ENCODE assay signal across 16 mouse cellular contexts in the genomic region with DNA sequence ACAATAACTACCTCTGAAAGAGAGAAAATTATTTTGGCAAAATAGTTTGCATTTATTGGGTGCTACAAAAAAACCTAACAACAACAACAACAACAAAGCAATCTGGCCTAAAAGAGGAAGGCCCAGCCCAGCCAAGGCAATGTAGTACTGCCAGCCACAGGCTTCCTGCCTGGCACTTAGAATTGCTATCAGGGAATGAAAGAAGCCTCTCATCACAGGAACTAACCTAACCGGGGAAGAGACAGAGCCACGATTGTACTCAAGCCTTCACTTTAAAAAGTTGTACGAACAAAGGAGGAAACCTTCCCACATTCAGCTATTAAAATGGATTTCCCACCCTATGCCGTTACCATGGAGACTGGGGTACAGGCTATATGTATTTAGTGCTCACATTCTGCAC. TPM values are rescaled to one million over a fixed set of nuclear protein-coding genes. Genes with fewer than 3 reads are reported as not detected.
DNase-seq lines count a peak whose midpoint lies in the region; ATAC-seq and TF ChIP-seq lines count a peak whose summit lies in the region.
"Had no signal": no experiment of that assay in that cellular context is flagged by ENCODE, and none has a peak within 500 bp of the region (broad histone marks: within the 10 kb centered on the region; RNA-seq: fewer than 3 reads in every experiment).

No protein-coding gene starts in this region.

- H3K27me3 ChIP-seq in forebrain, postnatal 0 days (ENCODE audit: insufficient read depth, low read length): no peaks in the 10 kb centered on the region
- no peaks in the 10 kb centered on the region for H3K27me3 ChIP-seq in forebrain, embryonic 15.5 days
- H3K27me3 ChIP-seq in midbrain, embryonic 14.5 days (ENCODE audit: control insufficient read depth, insufficient read depth, low read length): no peaks in the 10 kb centered on the region
- 0 out of 2 replicates have a peak, but pooled peaks cover 4% of the 10 kb centered on the region for H3K27me3 ChIP-seq in midbrain, embryonic 13.5 days
- H3K27me3 ChIP-seq: Patski had no signal

- H3K4me2 ChIP-seq in forebrain, postnatal 0 days (ENCODE audit: low read depth): no peak overlapping the region
- H3K4me2 ChIP-seq in forebrain, embryonic 15.5 days (replicated peaks): no peak overlapping the region
- H3K4me2 ChIP-seq in midbrain, embryonic 14.5 days (ENCODE audit: low read length): no peak overlapping the region
- no peak overlapping the region for H3K4me2 ChIP-seq in midbrain, embryonic 13.5 days (replicated peaks)
- H3K4me2 ChIP-seq: hindbrain, embryonic 14.5 days had no signal

- no peak for TF ChIP-seq CTCF in forebrain, postnatal 0 days (IDR thresholded peaks at IDR 0.05; ENCODE audit: low read depth)
- no peak for TF ChIP-seq CTCF in bone marrow macrophage, adult 2 months (IDR thresholded peaks at IDR 0.05; ENCODE audit: low read depth, low read length)

- H3K4me1 ChIP-seq in forebrain, postnatal 0 days (ENCODE audit: insufficient read depth): no peaks in the 10 kb centered on the region
- H3K4me1 ChIP-seq in forebrain, embryonic 15.5 days: no peaks in the 10 kb centered on the region
- no peaks in the 10 kb centered on the region for H3K4me1 ChIP-seq in midbrain, embryonic 14.5 days (ENCODE audit: control insufficient read depth, insufficient read depth, low read length)
- H3K4me1 ChIP-seq in midbrain, embryonic 13.5 days (replicated peaks): no peaks in the 10 kb centered on the region
- H3K4me1 ChIP-seq in bone marrow macrophage, adult 2 months (ENCODE audit: control insufficient read depth, insufficient read depth, low read length): peaks cover 8% of the 10 kb centered on the region

- TF ChIP-seq POLR2A in bone marrow macrophage, adult 2 months (IDR thresholded peaks at IDR 0.05; ENCODE audit: borderline replicate concordance, low read depth, low read length): no peak

- WGBS in forebrain, postnatal 0 days: 39% methylated on average over 4 of the region's 4 CpGs
- WGBS in forebrain, embryonic 15.5 days: 43% methylated on average over 4 of the region's 4 CpGs
- 53% methylated on average over 4 of the region's 4 CpGs for WGBS in midbrain, embryonic 14.5 days
- 51% methylated on average over 4 of the region's 4 CpGs for WGBS in midbrain, embryonic 13.5 days

- no peak for ATAC-seq in forebrain, postnatal 0 days
- no peak for ATAC-seq in forebrain, embryonic 15.5 days (replicated peaks)
- ATAC-seq in midbrain, embryonic 14.5 days (ENCODE audit: low FRiP score, low TSS enrichment): no peak
- no peak for ATAC-seq in midbrain, embryonic 13.5 days
- ATAC-seq in megakaryocyte, adult 5-6 weeks (ENCODE audit: poor library complexity, severe bottlenecking): peak; percentile 79
- ATAC-seq: intestine, postnatal 0 days; Patski had no signal

- H3K27ac ChIP-seq in forebrain, postnatal 0 days (ENCODE audit: low read depth, low read length): no peak overlapping the region
- H3K27ac ChIP-seq in forebrain, embryonic 15.5 days (replicated peaks): no peak overlapping the region
- no peak overlapping the region for H3K27ac ChIP-seq in midbrain, embryonic 14.5 days (replicated peaks; ENCODE audit: low read depth, low read length)
- H3K27ac ChIP-seq in midbrain, embryonic 13.5 days: no peak overlapping the region
- H3K27ac ChIP-seq in bone marrow macrophage, adult 2 months (ENCODE audit: insufficient read depth, low read depth, low read length): peak overlapping the region; percentile 54; the same call in 1 of the 2 replicates
- H3K27ac ChIP-seq: hindbrain, embryonic 14.5 days; stomach, postnatal 0 days had no signal

- H3K9me3 ChIP-seq in forebrain, postnatal 0 days (ENCODE audit: low read length): no peaks in the 10 kb centered on the region
- H3K9me3 ChIP-seq in forebrain, embryonic 15.5 days: no peaks in the 10 kb centered on the region
- no peaks in the 10 kb centered on the region for H3K9me3 ChIP-seq in midbrain, embryonic 14.5 days (ENCODE audit: control insufficient read depth, low read length)
- H3K9me3 ChIP-seq in midbrain, embryonic 13.5 days: no peaks in the 10 kb centered on the region

- no peaks in the 10 kb centered on the region for H3K36me3 ChIP-seq in forebrain, postnatal 0 days (ENCODE audit: insufficient read depth)
- H3K36me3 ChIP-seq in forebrain, embryonic 15.5 days: no peaks in the 10 kb centered on the region
- H3K36me3 ChIP-seq in midbrain, embryonic 14.5 days (ENCODE audit: control insufficient read depth, insufficient read depth, low read length): no peaks in the 10 kb centered on the region
- peaks cover 7% of the 10 kb centered on the region for H3K36me3 ChIP-seq in midbrain, embryonic 13.5 days

- no peak overlapping the region for H3K9ac ChIP-seq in forebrain, postnatal 0 days
- no peak overlapping the region for H3K9ac ChIP-seq in forebrain, embryonic 15.5 days (replicated peaks)
- no peak overlapping the region for H3K9ac ChIP-seq in midbrain, embryonic 14.5 days (replicated peaks; ENCODE audit: low read length)
- no peak overlapping the region for H3K9ac ChIP-seq in midbrain, embryonic 13.5 days (replicated peaks)
- H3K9ac ChIP-seq: hindbrain, embryonic 14.5 days had no signal

- DNase-seq in forebrain, postnatal 0 days: peak; percentile 14
- DNase-seq in midbrain, embryonic 14.5 days: peak; percentile 10
- no peak for DNase-seq in kidney, postnatal 36 days
- DNase-seq in spleen, postnatal 14 days (ENCODE audit: low spot score in 2 of 2): no peak
- DNase-seq: adrenal gland, postnatal 36 days; cerebellum, adult 9-11 months; gastrocnemius, postnatal 25 days; lung, postnatal 36 days had no signal

- H3K4me3 ChIP-seq in forebrain, postnatal 0 days (ENCODE audit: low read depth, low read length): no peak overlapping the region
- no peak overlapping the region for H3K4me3 ChIP-seq in forebrain, embryonic 15.5 days
- H3K4me3 ChIP-seq in midbrain, embryonic 14.5 days (replicated peaks; ENCODE audit: low read depth, low read length): no peak overlapping the region
- no peak overlapping the region for H3K4me3 ChIP-seq in midbrain, embryonic 13.5 days (replicated peaks)
- H3K4me3 ChIP-seq in bone marrow macrophage, adult 2 months (ENCODE audit: insufficient read depth, low read length): no peak overlapping the region

RNA-seq across cellular contexts. Expression of a gene that starts 18.1 kb away (rescaled TPM):
- total RNA-seq in forebrain, postnatal 0 days (2014; rRNA removed): 43.5 and 43.8 TPM in 2 replicates
- polyA plus RNA-seq in forebrain, postnatal 0 days (2015; fragmentation: Nextera tagmentation; extraction: Ambion mirVana): 48.5 and 52.7 TPM in 2 replicates
- polyA plus RNA-seq in forebrain, embryonic 15.5 days (2015; fragmentation: Nextera tagmentation; extraction: Ambion mirVana): 46.5 and 48.3 TPM in 2 replicates
- polyA plus RNA-seq in midbrain, embryonic 14.5 days (2014; fragmentation: Nextera tagmentation; extraction: Ambion mirVana): 53.9 and 56.5 TPM in 2 replicates
- 40.7 and 50.2 TPM in 2 replicates for polyA plus RNA-seq in midbrain, embryonic 13.5 days (2015; fragmentation: Nextera tagmentation; extraction: Ambion mirVana)
- 68.3 and 75.3 TPM in 2 replicates for polyA plus RNA-seq in bone marrow macrophage, adult 2 months (2012; ENCODE audit: insufficient read depth, insufficient read length, missing spikeins)
- 45.1 and 50.2 TPM in 2 replicates for total RNA-seq in megakaryocyte, adult 5-6 weeks (2015)
- 65.7 and 77.2 TPM in 2 replicates for total RNA-seq in megakaryocyte, adult 5-6 weeks (2017)

RNA-seq across cellular contexts. Expression of a gene that starts 20.6 kb away (rescaled TPM):
- total RNA-seq in forebrain, postnatal 0 days (2014; rRNA removed): 4.6 TPM in 2 replicates
- 2.6 and 3.0 TPM in 2 replicates for polyA plus RNA-seq in forebrain, postnatal 0 days (2015; fragmentation: Nextera tagmentation; extraction: Ambion mirVana)
- polyA plus RNA-seq in forebrain, embryonic 15.5 days (2015; fragmentation: Nextera tagmentation; extraction: Ambion mirVana): 7.8 and 8.1 TPM in 2 replicates
- 5.5 and 9.1 TPM in 2 replicates for polyA plus RNA-seq in midbrain, embryonic 14.5 days (2014; fragmentation: Nextera tagmentation; extraction: Ambion mirVana)
- 9.4 and 10.1 TPM in 2 replicates for polyA plus RNA-seq in midbrain, embryonic 13.5 days (2015; fragmentation: Nextera tagmentation; extraction: Ambion mirVana)
- polyA plus RNA-seq in bone marrow macrophage, adult 2 months (2012; ENCODE audit: insufficient read depth, insufficient read length, missing spikeins): 2.6 TPM in 2 replicates
- 5.9 and 7.8 TPM in 2 replicates for total RNA-seq in megakaryocyte, adult 5-6 weeks (2015)
- 6.8 and 11.7 TPM in 2 replicates for total RNA-seq in megakaryocyte, adult 5-6 weeks (2017)

RNA-seq across cellular contexts. Expression of a gene that starts 57.3 kb away (rescaled TPM):
- 8.4 and 12.2 TPM in 2 replicates for total RNA-seq in forebrain, postnatal 0 days (2014; rRNA removed)
- polyA plus RNA-seq in forebrain, postnatal 0 days (2015; fragmentation: Nextera tagmentation; extraction: Ambion mirVana): 5.9 and 7.3 TPM in 2 replicates
- 7.7 and 7.8 TPM in 2 replicates for polyA plus RNA-seq in forebrain, embryonic 15.5 days (2015; fragmentation: Nextera tagmentation; extraction: Ambion mirVana)
- polyA plus RNA-seq in midbrain, embryonic 14.5 days (2014; fragmentation: Nextera tagmentation; extraction: Ambion mirVana): 6.4 and 9.1 TPM in 2 replicates
- 7.5 and 8.3 TPM in 2 replicates for polyA plus RNA-seq in midbrain, embryonic 13.5 days (2015; fragmentation: Nextera tagmentation; extraction: Ambion mirVana)
- polyA plus RNA-seq in bone marrow macrophage, adult 2 months (2012; ENCODE audit: insufficient read depth, insufficient read length, missing spikeins): 6.1 and 6.7 TPM in 2 replicates
- total RNA-seq in megakaryocyte, adult 5-6 weeks (2015): 5.2 TPM in 2 replicates
- 9.4 and 10.9 TPM in 2 replicates for total RNA-seq in megakaryocyte, adult 5-6 weeks (2017)

RNA-seq across cellular contexts. Expression of a gene that starts 57.4 kb away (rescaled TPM):
- total RNA-seq in forebrain, postnatal 0 days (2014; rRNA removed): 54.3 and 61.6 TPM in 2 replicates
- polyA plus RNA-seq in forebrain, postnatal 0 days (2015; fragmentation: Nextera tagmentation; extraction: Ambion mirVana): 87.1 and 101 TPM in 2 replicates
- polyA plus RNA-seq in forebrain, embryonic 15.5 days (2015; fragmentation: Nextera tagmentation; extraction: Ambion mirVana): 67.9 and 72.5 TPM in 2 replicates
- 90.3 and 92.3 TPM in 2 replicates for polyA plus RNA-seq in midbrain, embryonic 14.5 days (2014; fragmentation: Nextera tagmentation; extraction: Ambion mirVana)
- 77.0 and 85.4 TPM in 2 replicates for polyA plus RNA-seq in midbrain, embryonic 13.5 days (2015; fragmentation: Nextera tagmentation; extraction: Ambion mirVana)
- polyA plus RNA-seq in bone marrow macrophage, adult 2 months (2012; ENCODE audit: insufficient read depth, insufficient read length, missing spikeins): 14.6 and 20.0 TPM in 2 replicates
- total RNA-seq in megakaryocyte, adult 5-6 weeks (2015): 23.0 and 26.8 TPM in 2 replicates
- total RNA-seq in megakaryocyte, adult 5-6 weeks (2017): 13.4 and 18.7 TPM in 2 replicates

Comparison
In these comparisons a context has a peak if more than half of its experiments do, and no peak if none do; other contexts are left out.
1. DNase-seq: peak in forebrain, postnatal 0 days (single experiment) and midbrain, embryonic 14.5 days (single experiment); none in kidney, postnatal 36 days (0 of 2) and spleen, postnatal 14 days (0 of 2).